Mouse (Mus musculus): ENCODE data around the gene Selenoh. TPM values are rescaled to one million over a fixed set of nuclear protein-coding genes. Genes with fewer than 3 reads are reported as not detected.

The Selenoh gene
- total and polyA plus RNA-seq, 3 experiments, result 277 to 473 (median 428) TPM

- H3K4me3 ChIP-seq (replicated peaks in 1 of 3; ENCODE audit: low read depth in 2 of 3, low read length in 2 of 3, poor library complexity in 1 of 3), result no peak overlapping the region
- H3K79me2 ChIP-seq (replicated peaks; ENCODE audit: control insufficient read depth, extremely low read depth, insufficient read depth, poor library complexity, severe bottlenecking), result no peaks in the 10 kb centered on the region
- H3K36me3 ChIP-seq (replicated peaks in 1 of 2; ENCODE audit: control insufficient read depth in 1 of 2, insufficient read depth in 1 of 2, low read length in 1 of 2), result no peaks in the 10 kb centered on the region
- H3K9ac ChIP-seq (ENCODE audit: insufficient read depth, low read depth), result no peak overlapping the region
- H3K27me3 ChIP-seq (replicated peaks), result no peaks in the 10 kb centered on the region
- dilution Hi-C loops (cut with MboI; ENCODE audit: extremely low pct_ligation_motif_present, extremely low pct_unique_long_range_greater_than_20kb, low sequenced_read_pairs) (no loop called here), in situ Hi-C loops (cut with MboI; ENCODE audit: low pct_ligation_motif_present, low pct_unique_long_range_greater_than_20kb, low sequenced_read_pairs) (no loop called here)
- H3K4me2 ChIP-seq (ENCODE audit: insufficient read depth, low read depth, poor library complexity, severe bottlenecking), result no peak overlapping the region
- no peak for DNase-seq (ENCODE audit: extremely low read depth)
- no peak overlapping the region for H3K27ac ChIP-seq (ENCODE audit: insufficient read depth, low read depth)
- 0 out of 4 replicates have a peak, but pooled peaks cover 0 to 3% of the 10 kb centered on the region in 2 experiments for H3K4me1 ChIP-seq (ENCODE audit: control insufficient read depth in 1 of 2, insufficient read depth in 2 of 2)
- no peaks in the 10 kb centered on the region for H3K9me3 ChIP-seq (replicated peaks; ENCODE audit: low read length)
- TF ChIP-seq ZMIZ1 (IDR thresholded peaks at IDR 0.05; ENCODE audit: low read depth, low read length) (no peak), MAX (IDR thresholded peaks at IDR 0.05; ENCODE audit: low read length) (no peak), ZKSCAN1 (IDR thresholded peaks at IDR 0.05; ENCODE audit: borderline replicate concordance, low read depth, low read length) (no peak), ELF1 (IDR thresholded peaks at IDR 0.05; ENCODE audit: low read depth, low read length) (no peak), ZC3H11A (IDR thresholded peaks at IDR 0.05; ENCODE audit: low read depth, low read length) (no peak), UBTF (IDR thresholded peaks at IDR 0.05; ENCODE audit: low read depth, low read length) (no peak)
Observed at GRCm38 (mm10) chr2:84635611-84636010, 35.0 kb downstream of the Selenoh start.

GRCm38 (mm10) chr2:84634934-84635482 lies 35.6 kb downstream of the Selenoh start:
- no peak for DNase-seq (ENCODE audit: extremely low read depth)
- H3K4me1 ChIP-seq (ENCODE audit: control insufficient read depth in 1 of 2, insufficient read depth in 2 of 2), result 0 out of 4 replicates have a peak, but pooled peaks cover 0 to 3% of the 10 kb centered on the region in 2 experiments
- H3K4me2 ChIP-seq (ENCODE audit: insufficient read depth, low read depth, poor library complexity, severe bottlenecking), result no peak overlapping the region
- dilution Hi-C loops (cut with MboI; ENCODE audit: extremely low pct_ligation_motif_present, extremely low pct_unique_long_range_greater_than_20kb, low sequenced_read_pairs), result no loop called here
- H3K27me3 ChIP-seq (replicated peaks), result no peaks in the 10 kb centered on the region
- no peaks in the 10 kb centered on the region for H3K9me3 ChIP-seq (replicated peaks; ENCODE audit: low read length)
- H3K27ac ChIP-seq (ENCODE audit: insufficient read depth, low read depth), result no peak overlapping the region
- in situ Hi-C loops (cut with MboI; ENCODE audit: low pct_ligation_motif_present, low pct_unique_long_range_greater_than_20kb, low sequenced_read_pairs), result no loop called here
- H3K36me3 ChIP-seq (replicated peaks in 1 of 2; ENCODE audit: control insufficient read depth in 1 of 2, insufficient read depth in 1 of 2, low read length in 1 of 2), result no peaks in the 10 kb centered on the region
- H3K4me3 ChIP-seq (replicated peaks in 1 of 3; ENCODE audit: low read depth in 2 of 3, low read length in 2 of 3, poor library complexity in 1 of 3), result no peak overlapping the region
- no peak for TF ChIP-seq MXI1 (IDR thresholded peaks at IDR 0.05; ENCODE audit: low read depth, low read length)
- no peak for TF ChIP-seq MAFK (IDR thresholded peaks at IDR 0.05; ENCODE audit: insufficient replicate concordance, low read length)
- no peaks in the 10 kb centered on the region for H3K79me2 ChIP-seq (replicated peaks; ENCODE audit: control insufficient read depth, extremely low read depth, insufficient read depth, poor library complexity, severe bottlenecking)
- no peak overlapping the region for H3K9ac ChIP-seq (ENCODE audit: insufficient read depth, low read depth)

GRCm38 (mm10) chr2:84634006-84634405 lies 36.6 kb downstream of the Selenoh start:
- Histone ChIP-seq H3K27ac (ENCODE audit: insufficient read depth, low read depth) (no peak overlapping the region), H3K4me2 (ENCODE audit: insufficient read depth, low read depth, poor library complexity, severe bottlenecking) (no peak overlapping the region), H3K79me2 (replicated peaks; ENCODE audit: control insufficient read depth, extremely low read depth, insufficient read depth, poor library complexity, severe bottlenecking) (no peaks in the 10 kb centered on the region), H3K9me3 (replicated peaks; ENCODE audit: low read length) (no peaks in the 10 kb centered on the region), H3K4me1 (ENCODE audit: control insufficient read depth in 1 of 2, insufficient read depth in 2 of 2) (0 out of 4 replicates have a peak, but pooled peaks cover 0 to 3% of the 10 kb centered on the region in 2 experiments), H3K9ac (ENCODE audit: insufficient read depth, low read depth) (no peak overlapping the region), H3K4me3 (replicated peaks in 1 of 3; ENCODE audit: low read depth in 2 of 3, low read length in 2 of 3, poor library complexity in 1 of 3) (no peak overlapping the region), H3K27me3 (replicated peaks) (no peaks in the 10 kb centered on the region), H3K36me3 (replicated peaks in 1 of 2; ENCODE audit: control insufficient read depth in 1 of 2, insufficient read depth in 1 of 2, low read length in 1 of 2) (no peaks in the 10 kb centered on the region)
- in situ Hi-C loops (cut with MboI; ENCODE audit: low pct_ligation_motif_present, low pct_unique_long_range_greater_than_20kb, low sequenced_read_pairs) (no loop called here), dilution Hi-C loops (cut with MboI; ENCODE audit: extremely low pct_ligation_motif_present, extremely low pct_unique_long_range_greater_than_20kb, low sequenced_read_pairs) (no loop called here)
- no peak for TF ChIP-seq USF2 (conservative IDR thresholded peaks at IDR 0.05; ENCODE audit: low read depth, low read length)
- no peak for TF ChIP-seq POLR2A (IDR thresholded peaks at IDR 0.05; ENCODE audit: low read depth, low read length)
- TF ChIP-seq SMC3 (IDR thresholded peaks at IDR 0.05; ENCODE audit: low read depth, low read length), result no peak
- TF ChIP-seq SIN3A (IDR thresholded peaks at IDR 0.05; ENCODE audit: low read length), result no peak
- TF ChIP-seq JUN (IDR thresholded peaks at IDR 0.05; ENCODE audit: insufficient read depth, low read depth, low read length), result no peak
- TF ChIP-seq ZKSCAN1 (IDR thresholded peaks at IDR 0.05; ENCODE audit: borderline replicate concordance, low read depth, low read length), result no peak
- TF ChIP-seq ETS1 (conservative IDR thresholded peaks at IDR 0.05; ENCODE audit: low read depth, low read length), result no peak
- no peak for TF ChIP-seq GABPA (IDR thresholded peaks at IDR 0.05; ENCODE audit: insufficient replicate concordance, low read depth, low read length)
- no peak for TF ChIP-seq UBTF (IDR thresholded peaks at IDR 0.05; ENCODE audit: low read depth, low read length)
- no peak for TF ChIP-seq RAD21 (IDR thresholded peaks at IDR 0.05; ENCODE audit: low read depth, low read length)
- no peak for TF ChIP-seq NRF1 (IDR thresholded peaks at IDR 0.05; ENCODE audit: low read depth, low read length)
- no peak for TF ChIP-seq TCF12 (IDR thresholded peaks at IDR 0.05; ENCODE audit: low read depth, low read length)
- DNase-seq (ENCODE audit: extremely low read depth), result no peak

All from CH12.LX (cell line).